Mouse (Mus musculus) intestine, postnatal 0 days (tissue): ENCODE data around the gene Hbq1a. TPM values are rescaled to one million over a fixed set of nuclear protein-coding genes. Genes with fewer than 3 reads are reported as not detected.
A peak's percentile ranks its signal among the peaks of the same experiment; 100 is the strongest.

Source experiments
- ATAC-seq: fragments of 200-750 bp; cut with Nextera tagmentation; 2 replicates; pipeline ENCODE4 v1.8.0; 2017; ENCODE audit warnings: mild to moderate bottlenecking, moderate TSS enrichment, moderate library complexity
- H3K27ac ChIP-seq: fragments of 300-500 bp; sonication (generic); 2 replicates; pipeline ENCODE4 v1.5.1; 2014; ENCODE audit warnings: mild to moderate bottlenecking, low read depth, low read length, moderate library complexity
- H3K27me3 ChIP-seq: fragments of 300-500 bp; sonication (generic); replicated peaks from 2 replicates; pipeline ENCODE4 v1.6.1; 2014; ENCODE audit warnings: low read length, mixed read lengths; ENCODE audit not compliant: control insufficient read depth, insufficient read depth
- H3K36me3 ChIP-seq: fragments of 300-500 bp; sonication (generic); 2 replicates; pipeline ENCODE4 v1.6.1; 2014; ENCODE audit warnings: mild to moderate bottlenecking, moderate library complexity; ENCODE audit not compliant: control insufficient read depth, insufficient read depth
- H3K4me1 ChIP-seq: fragments of 300-500 bp; sonication (generic); replicated peaks from 2 replicates; pipeline ENCODE4 v1.6.1; 2014; ENCODE audit warnings: antibody characterized with exemption, low read length, mixed read lengths; ENCODE audit not compliant: control insufficient read depth, insufficient read depth
- H3K4me2 ChIP-seq: fragments of 300-500 bp; sonication (generic); replicated peaks from 2 replicates; pipeline ENCODE4 v1.6.1; 2014; ENCODE audit warnings: low read depth, mild to moderate bottlenecking, moderate library complexity
- H3K4me3 ChIP-seq: fragments of 300-500 bp; sonication (generic); 2 replicates; pipeline ENCODE4 v1.5.1; 2014; ENCODE audit warnings: low read depth, low read length
- H3K9ac ChIP-seq: fragments of 300-500 bp; sonication (generic); 2 replicates; pipeline ENCODE4 v1.6.1; 2014; ENCODE audit warnings: mild to moderate bottlenecking, low read depth, low read length
- H3K9me3 ChIP-seq: fragments of 300-500 bp; sonication (generic); 2 replicates; pipeline ENCODE4 v1.6.1; 2016; ENCODE audit warnings: mixed run types; ENCODE audit not compliant: control insufficient read depth
- CTCF ChIP-seq: sonication (generic); IDR thresholded peaks from 2 replicates; pipeline ENCODE4 v1.5.1; 2016; ENCODE audit warnings: low read depth, mild to moderate bottlenecking, control low read depth, antibody characterized with exemption, moderate library complexity
- WGBS: fragments of 180-500 bp; shearing (Covaris S2); extraction: QIAGEN DNeasy Blood & Tissue Kit; methylation state at CpG from one replicate; pipeline ENCODE4 v1.1.7; 2014; 5-methylcytosine and 5-hydroxymethylcytosine counted together
- polyA plus RNA-seq: library from polyadenylated mRNA; unstranded; fragments of >200 nt; fragmentation: Nextera tagmentation; extraction: Ambion mirVana; gene quantifications from 2 replicates; pipeline ENCODE4 v1.2.1, GENCODE M21; 2015

Hbq1a gene
- polyA plus RNA-seq, 1 experiment from 2014 or later = 0.21 TPM

GRCm38 (mm10) chr11:32265117-32265738 is 34.6 kb upstream of the Hbq1a start:
- 91% methylated on average over 3 of the region's 3 CpGs for WGBS
- no peaks in the 10 kb centered on the region for H3K9me3 ChIP-seq
- H3K27me3 ChIP-seq = no peaks in the 10 kb centered on the region; the same call in 1 of the 2 replicates
- no peak overlapping the region for H3K4me2 ChIP-seq
- no peak overlapping the region for H3K27ac ChIP-seq
- ATAC-seq = no peak
- H3K4me1 ChIP-seq = peaks cover 3% of the 10 kb centered on the region; the same call in 1 of the 2 replicates
- H3K9ac ChIP-seq = no peak overlapping the region
- peaks cover 17% of the 10 kb centered on the region; the same call in 1 of the 2 replicates for H3K36me3 ChIP-seq
- no peak for TF ChIP-seq CTCF
- no peak overlapping the region for H3K4me3 ChIP-seq

DNA sequence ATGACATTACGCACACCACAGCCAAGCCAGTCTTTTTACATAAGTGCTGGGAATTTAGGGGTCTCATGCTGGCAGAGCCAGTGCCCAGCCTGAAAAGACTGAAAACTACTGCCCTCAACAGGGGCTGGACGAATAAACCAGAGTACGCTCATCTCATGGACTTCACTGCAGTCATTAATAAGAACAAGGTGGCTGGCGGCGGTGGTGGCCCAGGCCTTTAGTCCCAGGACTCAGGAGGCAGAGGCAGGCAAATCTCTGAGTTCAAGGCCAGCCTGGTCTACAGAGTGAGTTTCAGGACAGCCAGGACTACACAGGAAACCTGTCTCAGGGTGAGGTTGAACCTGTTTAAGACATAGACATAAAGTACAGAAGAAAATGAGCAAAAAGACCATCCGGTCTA is 33.7 kb upstream of the Hbq1a start:
- Histone ChIP-seq H3K4me3 (no peak overlapping the region), H3K27me3 (no peaks in the 10 kb centered on the region; the same call in 1 of the 2 replicates), H3K9me3 (no peaks in the 10 kb centered on the region), H3K27ac (no peak overlapping the region), H3K4me1 (peaks cover 3% of the 10 kb centered on the region; the same call in 1 of the 2 replicates), H3K9ac (no peak overlapping the region), H3K4me2 (no peak overlapping the region), H3K36me3 (peaks cover 14% of the 10 kb centered on the region; the same call in 1 of the 2 replicates)
- no peak for ATAC-seq
- no peak for TF ChIP-seq CTCF
- WGBS = 91% methylated on average over 6 of the region's 6 CpGs

GRCm38 (mm10) chr11:32266776-32267175 is 33.1 kb upstream of the Hbq1a start:
- no peak for TF ChIP-seq CTCF
- peak overlapping the region; percentile 86 for H3K4me2 ChIP-seq
- H3K4me3 ChIP-seq = peak overlapping the region; percentile 84
- no peaks in the 10 kb centered on the region; the same call in 1 of the 2 replicates for H3K27me3 ChIP-seq
- peak overlapping the region; percentile 93 for H3K9ac ChIP-seq
- H3K4me1 ChIP-seq = peaks cover 3% of the 10 kb centered on the region; the same call in 1 of the 2 replicates
- 15% methylated on average over 6 of the region's 6 CpGs for WGBS
- ATAC-seq = no peak
- H3K9me3 ChIP-seq = no peaks in the 10 kb centered on the region
- peaks cover 10% of the 10 kb centered on the region; the same call in 1 of the 2 replicates for H3K36me3 ChIP-seq
- peak overlapping the region; percentile 89; the same call in 1 of the 2 replicates for H3K27ac ChIP-seq

DNA sequence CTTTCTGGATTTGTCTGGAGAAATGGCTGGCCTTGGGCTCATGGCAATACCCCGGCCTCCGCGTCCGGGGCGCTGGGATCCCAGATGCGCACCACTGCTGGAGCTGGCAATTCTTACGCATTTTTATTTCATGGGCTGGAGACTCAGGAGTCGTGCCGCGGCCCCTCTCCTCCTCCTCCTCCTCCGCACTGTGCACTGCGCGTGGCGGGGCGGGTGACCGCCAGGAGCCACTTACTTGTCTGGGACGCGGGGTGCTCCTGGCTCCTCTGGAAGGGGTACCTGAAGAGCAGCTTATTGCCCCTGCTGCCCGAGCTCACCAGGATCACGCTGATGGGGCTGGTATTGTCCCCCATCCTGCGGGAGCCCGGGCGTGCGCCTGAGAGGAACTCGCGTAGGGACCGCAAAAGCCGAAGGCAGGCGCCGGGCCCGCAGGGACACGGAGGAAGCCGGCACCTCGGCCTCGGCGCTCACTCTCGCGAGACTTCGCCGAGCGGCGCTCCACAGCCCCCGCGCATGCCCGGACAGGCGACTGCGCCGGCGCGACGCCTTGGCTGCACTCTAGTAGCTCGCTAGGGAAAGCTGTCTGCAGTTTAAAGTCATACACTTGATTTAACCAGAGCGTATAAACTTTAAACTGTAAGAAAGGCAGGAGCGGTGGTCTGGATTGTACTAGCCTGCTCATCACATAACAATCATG is 32.5 kb upstream of the Hbq1a start, which contains the start of gene Nprl3:
Nprl3 (minus strand) TSS at position 520 of the 697 bp plus-strand sequence.
- peak; percentile 17; the same call in 1 of the 2 replicates for TF ChIP-seq CTCF
- Histone ChIP-seq H3K4me1 (peaks cover 3% of the 10 kb centered on the region; the same call in 1 of the 2 replicates), H3K27me3 (no peaks in the 10 kb centered on the region; the same call in 1 of the 2 replicates), H3K36me3 (peaks cover 4% of the 10 kb centered on the region; the same call in 1 of the 2 replicates), H3K4me2 (peak within 1 kb of the TSS; percentile 86), H3K9ac (peak within 1 kb of the TSS; percentile 93), H3K4me3 (peak within 1 kb of the TSS; percentile 84), H3K9me3 (no peaks in the 10 kb centered on the region), H3K27ac (peak within 1 kb of the TSS; percentile 89)
- peak; percentile 99 for ATAC-seq
- WGBS = under 1% methylated on average over 54 of the region's 54 CpGs

DNA sequence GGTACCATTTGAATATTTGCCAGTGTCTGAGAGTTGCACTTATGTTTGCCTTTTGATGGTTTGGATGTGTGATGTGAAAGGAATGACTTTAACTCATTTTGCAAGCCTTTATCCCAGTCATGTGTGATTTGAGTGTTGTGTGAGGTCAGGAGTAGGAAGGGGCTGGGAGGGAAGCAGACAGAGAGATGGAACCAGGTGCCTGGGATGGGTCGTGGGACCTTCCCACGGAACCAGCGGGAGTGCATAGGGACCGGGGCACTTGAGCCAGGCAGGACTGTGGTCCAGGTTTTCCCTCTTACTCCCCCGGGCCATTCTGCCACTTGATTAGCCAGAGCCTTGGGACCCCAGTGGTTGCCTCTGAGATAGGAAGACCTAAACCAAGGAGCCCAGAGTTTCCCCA is 31.9 kb upstream of the Hbq1a start:
- 27% methylated on average over 5 of the region's 5 CpGs for WGBS
- Histone ChIP-seq H3K4me1 (peaks cover 3% of the 10 kb centered on the region; the same call in 1 of the 2 replicates), H3K27ac (0 out of 2 replicates have a peak overlapping the region, but pooled peaks have one; percentile 89), H3K4me3 (peak overlapping the region; percentile 84), H3K9me3 (no peaks in the 10 kb centered on the region), H3K27me3 (no peaks in the 10 kb centered on the region; the same call in 1 of the 2 replicates), H3K4me2 (peak overlapping the region; percentile 86), H3K9ac (peak overlapping the region; percentile 93), H3K36me3 (no peaks in the 10 kb centered on the region)
- TF ChIP-seq CTCF = no peak
- peak; percentile 12; the same call in 1 of the 2 replicates for ATAC-seq

DNA sequence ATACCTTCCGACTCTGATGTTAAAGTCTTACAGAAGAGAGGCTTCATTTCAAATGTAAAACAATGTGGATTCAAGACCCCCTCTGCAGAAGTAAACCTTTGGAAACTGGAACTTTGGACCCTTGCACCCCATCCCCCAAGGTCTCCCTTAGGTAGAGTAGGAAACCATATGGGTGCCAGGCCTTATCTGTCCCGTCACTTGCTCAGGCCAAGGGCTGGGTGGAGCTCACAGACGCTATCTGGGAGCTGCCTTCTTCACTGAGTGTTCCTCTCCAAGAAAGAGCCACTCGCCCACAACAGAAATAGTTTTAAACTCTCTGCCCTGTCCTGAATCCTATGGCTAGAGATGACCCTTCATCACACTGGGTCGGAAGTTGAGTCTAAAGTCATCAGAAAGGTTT is 30.9 kb upstream of the Hbq1a start:
- Histone ChIP-seq H3K27me3 (no peaks in the 10 kb centered on the region; the same call in 1 of the 2 replicates), H3K9me3 (no peaks in the 10 kb centered on the region), H3K9ac (no peak overlapping the region), H3K27ac (no peak overlapping the region), H3K4me3 (no peak overlapping the region), H3K36me3 (no peaks in the 10 kb centered on the region), H3K4me1 (peaks cover 3% of the 10 kb centered on the region; the same call in 1 of the 2 replicates), H3K4me2 (no peak overlapping the region)
- no peak for ATAC-seq
- WGBS = 69% methylated on average over 5 of the region's 5 CpGs
- no peak for TF ChIP-seq CTCF
